Mouse (Mus musculus) adrenal gland, postnatal 10 days (tissue): ENCODE data around the gene Entpd1. TPM values are rescaled to one million over a fixed set of nuclear protein-coding genes. Genes with fewer than 3 reads are reported as not detected.

ENCODE experiments used
- DNase-seq: peaks from one replicate; pipeline ENCODE4 v3.0.0; 2021; ENCODE audit warnings: mixed read lengths
- total RNA-seq, 2 experiments: library from RNA; stranded (reverse); gene quantifications; 2 replicates each; pipeline ENCODE4 v1.2.3; 2021

Gene Entpd1
- total RNA-seq, 2 experiments from 2014 or later, result 27.2 to 32.8 TPM

GRCm38 (mm10) chr19:40665778-40666177 lies 53.6 kb downstream of the Entpd1 start:
- no peak for DNase-seq

GRCm38 (mm10) chr19:40667111-40667510 lies 54.9 kb downstream of the Entpd1 start:
- DNase-seq, result no peak

GRCm38 (mm10) chr19:40675329-40675728 lies 63.2 kb downstream of the Entpd1 start:
- no peak for DNase-seq

- no peak for DNase-seq
Observed at GRCm38 (mm10) chr19:40678087-40678486, 65.9 kb downstream of the Entpd1 start.

GRCm38 (mm10) chr19:40678532-40679307 lies 66.6 kb downstream of the Entpd1 start:
- DNase-seq, result peak; percentile 34

- DNase-seq, result no peak
Observed at GRCm38 (mm10) chr19:40679632-40680031, 67.5 kb downstream of the Entpd1 start.

- DNase-seq, result no peak
Observed at GRCm38 (mm10) chr19:40684124-40684523, 72.0 kb downstream of the Entpd1 start.

GRCm38 (mm10) chr19:40684566-40684965 lies 72.4 kb downstream of the Entpd1 start:
- DNase-seq, result no peak

- DNase-seq, result peak; percentile 13
Observed at GRCm38 (mm10) chr19:40687291-40687927, 75.2 kb downstream of the Entpd1 start.

- DNase-seq, result no peak
Observed at GRCm38 (mm10) chr19:40693201-40693600, 81.0 kb downstream of the Entpd1 start.

GRCm38 (mm10) chr19:40696116-40696515 lies 84.0 kb downstream of the Entpd1 start:
- DNase-seq, result no peak

GRCm38 (mm10) chr19:40698103-40698853 lies 86.1 kb downstream of the Entpd1 start:
- DNase-seq, result no peak

- DNase-seq, result no peak
Observed at GRCm38 (mm10) chr19:40699816-40700215, 87.7 kb downstream of the Entpd1 start.

- DNase-seq, result no peak
Observed at GRCm38 (mm10) chr19:40702406-40702805, 90.2 kb downstream of the Entpd1 start.

GRCm38 (mm10) chr19:40712889-40713628 lies 100.9 kb downstream of the Entpd1 start:
- DNase-seq, result no peak

GRCm38 (mm10) chr19:40714700-40715099 lies 102.5 kb downstream of the Entpd1 start:
- DNase-seq, result no peak

- no peak for DNase-seq
Observed at GRCm38 (mm10) chr19:40716981-40717380, 104.8 kb downstream of the Entpd1 start.

- no peak for DNase-seq
Observed at GRCm38 (mm10) chr19:40719439-40720105, 107.4 kb downstream of the Entpd1 start.

GRCm38 (mm10) chr19:40720381-40720780 lies 108.2 kb downstream of the Entpd1 start:
- no peak for DNase-seq

- DNase-seq, result peak; percentile 66
Observed at GRCm38 (mm10) chr19:40722137-40723038, 110.2 kb downstream of the Entpd1 start.

- no peak for DNase-seq
Observed at GRCm38 (mm10) chr19:40723516-40723915, 111.3 kb downstream of the Entpd1 start.
